Mouse (Mus musculus): ENCODE results near the gene Rnf217. TPM values are rescaled to one million over a fixed set of nuclear protein-coding genes. Genes with fewer than 3 reads are reported as not detected.

Gene Rnf217
- polyA plus RNA-seq, 1 experiment = 1.1 TPM

- H3K4me3 ChIP-seq (ENCODE audit: insufficient read depth, low read depth, low read length) = no peak overlapping the region
- 0 out of 2 replicates have a peak, but pooled peaks cover 2% of the 10 kb centered on the region for H3K4me1 ChIP-seq (ENCODE audit: control insufficient read depth, insufficient read depth, low read length)
- no peak overlapping the region for H3K27ac ChIP-seq (ENCODE audit: insufficient read depth, low read depth, low read length)
- no peaks in the 10 kb centered on the region for H3K36me3 ChIP-seq (ENCODE audit: control insufficient read depth, insufficient read depth, low read length)
- no peaks in the 10 kb centered on the region for H3K27me3 ChIP-seq (replicated peaks; ENCODE audit: control insufficient read depth, insufficient read depth, low read length)
- 53% methylated on average over 9 of the region's 9 CpGs for WGBS
- no peak for DNase-seq
- no peak for TF ChIP-seq CTCF (conservative IDR thresholded peaks at IDR 0.05; ENCODE audit: insufficient read depth, insufficient read length, low read depth, low read length)
- no peak for TF ChIP-seq POLR2A (IDR thresholded peaks at IDR 0.05; ENCODE audit: low read depth, low read length)
Observed at GRCm38 (mm10) chr10:31592741-31593524, 16.1 kb downstream of the Rnf217 start.

- Histone ChIP-seq H3K36me3 (ENCODE audit: control insufficient read depth, insufficient read depth, low read length) (no peaks in the 10 kb centered on the region), H3K4me1 (ENCODE audit: control insufficient read depth, insufficient read depth, low read length) (0 out of 2 replicates have a peak, but pooled peaks cover 2% of the 10 kb centered on the region), H3K27me3 (replicated peaks; ENCODE audit: control insufficient read depth, insufficient read depth, low read length) (no peaks in the 10 kb centered on the region), H3K27ac (ENCODE audit: insufficient read depth, low read depth, low read length) (no peak overlapping the region), H3K4me3 (ENCODE audit: insufficient read depth, low read depth, low read length) (no peak overlapping the region)
- WGBS = 58% methylated on average over 3 of the region's 3 CpGs
- TF ChIP-seq CTCF (conservative IDR thresholded peaks at IDR 0.05; ENCODE audit: insufficient read depth, insufficient read length, low read depth, low read length) (no peak), POLR2A (IDR thresholded peaks at IDR 0.05; ENCODE audit: low read depth, low read length) (no peak)
- DNase-seq = no peak
Observed at GRCm38 (mm10) chr10:31592095-31592740, 16.8 kb downstream of the Rnf217 start.

- H3K27ac ChIP-seq (ENCODE audit: insufficient read depth, low read depth, low read length) = no peak overlapping the region
- no peaks in the 10 kb centered on the region for H3K27me3 ChIP-seq (replicated peaks; ENCODE audit: control insufficient read depth, insufficient read depth, low read length)
- H3K36me3 ChIP-seq (ENCODE audit: control insufficient read depth, insufficient read depth, low read length) = no peaks in the 10 kb centered on the region
- no peaks in the 10 kb centered on the region for H3K4me1 ChIP-seq (ENCODE audit: control insufficient read depth, insufficient read depth, low read length)
- TF ChIP-seq CTCF (conservative IDR thresholded peaks at IDR 0.05; ENCODE audit: insufficient read depth, insufficient read length, low read depth, low read length) = no peak
- TF ChIP-seq POLR2A (IDR thresholded peaks at IDR 0.05; ENCODE audit: low read depth, low read length) = no peak
- WGBS = 84% methylated on average over 4 of the region's 4 CpGs
- no peak for DNase-seq
- no peak overlapping the region for H3K4me3 ChIP-seq (ENCODE audit: insufficient read depth, low read depth, low read length)
Observed at GRCm38 (mm10) chr10:31580722-31581121, 28.3 kb downstream of the Rnf217 start.

- Histone ChIP-seq H3K36me3 (ENCODE audit: control insufficient read depth, insufficient read depth, low read length) (no peaks in the 10 kb centered on the region), H3K4me1 (ENCODE audit: control insufficient read depth, insufficient read depth, low read length) (no peaks in the 10 kb centered on the region), H3K27me3 (replicated peaks; ENCODE audit: control insufficient read depth, insufficient read depth, low read length) (no peaks in the 10 kb centered on the region), H3K27ac (ENCODE audit: insufficient read depth, low read depth, low read length) (no peak overlapping the region), H3K4me3 (ENCODE audit: insufficient read depth, low read depth, low read length) (no peak overlapping the region)
- TF ChIP-seq POLR2A (IDR thresholded peaks at IDR 0.05; ENCODE audit: low read depth, low read length) (no peak), CTCF (conservative IDR thresholded peaks at IDR 0.05; ENCODE audit: insufficient read depth, insufficient read length, low read depth, low read length) (no peak)
- WGBS = 87% methylated on average over 1 of the region's 1 CpGs
- no peak for DNase-seq
Observed at GRCm38 (mm10) chr10:31580073-31580472, 28.9 kb downstream of the Rnf217 start.

- Histone ChIP-seq H3K27ac (ENCODE audit: insufficient read depth, low read depth, low read length) (no peak overlapping the region), H3K27me3 (replicated peaks; ENCODE audit: control insufficient read depth, insufficient read depth, low read length) (no peaks in the 10 kb centered on the region), H3K4me1 (ENCODE audit: control insufficient read depth, insufficient read depth, low read length) (no peaks in the 10 kb centered on the region), H3K36me3 (ENCODE audit: control insufficient read depth, insufficient read depth, low read length) (no peaks in the 10 kb centered on the region), H3K4me3 (ENCODE audit: insufficient read depth, low read depth, low read length) (no peak overlapping the region)
- WGBS = 80% methylated on average over 4 of the region's 4 CpGs
- TF ChIP-seq POLR2A (IDR thresholded peaks at IDR 0.05; ENCODE audit: low read depth, low read length) = no peak
- DNase-seq = no peak
Observed at GRCm38 (mm10) chr10:31573267-31573666, 35.7 kb downstream of the Rnf217 start.

- Histone ChIP-seq H3K27me3 (replicated peaks; ENCODE audit: control insufficient read depth, insufficient read depth, low read length) (no peaks in the 10 kb centered on the region), H3K36me3 (ENCODE audit: control insufficient read depth, insufficient read depth, low read length) (no peaks in the 10 kb centered on the region), H3K27ac (ENCODE audit: insufficient read depth, low read depth, low read length) (no peak overlapping the region), H3K4me1 (ENCODE audit: control insufficient read depth, insufficient read depth, low read length) (no peaks in the 10 kb centered on the region), H3K4me3 (ENCODE audit: insufficient read depth, low read depth, low read length) (no peak overlapping the region)
- TF ChIP-seq POLR2A (IDR thresholded peaks at IDR 0.05; ENCODE audit: low read depth, low read length) (no peak), CTCF (conservative IDR thresholded peaks at IDR 0.05; ENCODE audit: insufficient read depth, insufficient read length, low read depth, low read length) (no peak)
- 87% methylated on average over 2 of the region's 2 CpGs for WGBS
- no peak for DNase-seq
Observed at GRCm38 (mm10) chr10:31557311-31557710, 51.7 kb downstream of the Rnf217 start.

- DNase-seq = no peak
Observed at GRCm38 (mm10) chr10:31555433-31555960, 53.5 kb downstream of the Rnf217 start.

More at GRCm38 (mm10) chr10:31555433-31555960, 53.5 kb downstream of the Rnf217 start:
- Histone ChIP-seq H3K4me3 (ENCODE audit: insufficient read depth, low read depth, low read length) (no peak overlapping the region), H3K27me3 (replicated peaks; ENCODE audit: control insufficient read depth, insufficient read depth, low read length) (no peaks in the 10 kb centered on the region), H3K4me1 (ENCODE audit: control insufficient read depth, insufficient read depth, low read length) (0 out of 2 replicates have a peak, but pooled peaks cover 3% of the 10 kb centered on the region), H3K27ac (ENCODE audit: insufficient read depth, low read depth, low read length) (no peak overlapping the region), H3K36me3 (ENCODE audit: control insufficient read depth, insufficient read depth, low read length) (no peaks in the 10 kb centered on the region)
- WGBS = 83% methylated on average over 6 of the region's 6 CpGs
- no peak for TF ChIP-seq POLR2A (IDR thresholded peaks at IDR 0.05; ENCODE audit: low read depth, low read length)
- no peak for TF ChIP-seq CTCF (conservative IDR thresholded peaks at IDR 0.05; ENCODE audit: insufficient read depth, insufficient read length, low read depth, low read length)
